Mouse (Mus musculus) forebrain, embryonic 16.5 days (tissue): ENCODE measurements around the gene Pakap. TPM values are rescaled to one million over a fixed set of nuclear protein-coding genes. Genes with fewer than 3 reads are reported as not detected.

Source experiments
- ATAC-seq: fragments of 200-750 bp; cut with Nextera tagmentation; 2 replicates; pipeline ENCODE4 v1.8.0; 2017; ENCODE audit warnings: mild to moderate bottlenecking, moderate library complexity
- H3K27ac ChIP-seq: fragments of 300-500 bp; sonication (generic); 2 replicates; pipeline ENCODE4 v1.5.1; 2014; ENCODE audit warnings: low read length, control low read depth
- H3K27me3 ChIP-seq: fragments of 300-500 bp; sonication (generic); replicated peaks from 2 replicates; pipeline ENCODE4 v1.6.1; 2014; ENCODE audit warnings: low read length; ENCODE audit not compliant: control insufficient read depth, insufficient read depth
- H3K36me3 ChIP-seq: fragments of 300-500 bp; sonication (generic); 2 replicates; pipeline ENCODE4 v1.6.1; 2014; ENCODE audit not compliant: control insufficient read depth, insufficient read depth
- H3K4me1 ChIP-seq: fragments of 300-500 bp; sonication (generic); replicated peaks from 2 replicates; pipeline ENCODE4 v1.6.1; 2014; ENCODE audit warnings: low read length; ENCODE audit not compliant: control insufficient read depth, insufficient read depth
- H3K4me2 ChIP-seq: fragments of 300-500 bp; sonication (generic); 2 replicates; pipeline ENCODE4 v1.6.1; 2014; ENCODE audit warnings: mild to moderate bottlenecking, low read length, control low read depth
- H3K4me3 ChIP-seq: fragments of 300-500 bp; sonication (generic); replicated peaks from 2 replicates; pipeline ENCODE4 v1.5.1; 2014; ENCODE audit warnings: mild to moderate bottlenecking, low read length, control low read depth
- H3K9ac ChIP-seq: fragments of 300-500 bp; sonication (generic); replicated peaks from 2 replicates; pipeline ENCODE4 v1.6.1; 2014; ENCODE audit warnings: low read depth, low read length, control low read depth
- H3K9me3 ChIP-seq: fragments of 300-500 bp; sonication (generic); 2 replicates; pipeline ENCODE4 v1.6.1; 2016; ENCODE audit warnings: low read length; ENCODE audit not compliant: control insufficient read depth
- WGBS: fragments of 180-500 bp; shearing (Covaris S2); extraction: QIAGEN DNeasy Blood & Tissue Kit; methylation state at CpG from one replicate; pipeline ENCODE4 v1.1.7; 2014; 5-methylcytosine and 5-hydroxymethylcytosine counted together
- polyA plus RNA-seq: library from polyadenylated mRNA; unstranded; fragments of >200 nt; fragmentation: Nextera tagmentation; extraction: Ambion mirVana; gene quantifications from 2 replicates; pipeline ENCODE4 v1.2.1, GENCODE M21; 2015

Gene Pakap
- 6.4 and 7.6 TPM in 2 replicates for polyA plus RNA-seq

DNA sequence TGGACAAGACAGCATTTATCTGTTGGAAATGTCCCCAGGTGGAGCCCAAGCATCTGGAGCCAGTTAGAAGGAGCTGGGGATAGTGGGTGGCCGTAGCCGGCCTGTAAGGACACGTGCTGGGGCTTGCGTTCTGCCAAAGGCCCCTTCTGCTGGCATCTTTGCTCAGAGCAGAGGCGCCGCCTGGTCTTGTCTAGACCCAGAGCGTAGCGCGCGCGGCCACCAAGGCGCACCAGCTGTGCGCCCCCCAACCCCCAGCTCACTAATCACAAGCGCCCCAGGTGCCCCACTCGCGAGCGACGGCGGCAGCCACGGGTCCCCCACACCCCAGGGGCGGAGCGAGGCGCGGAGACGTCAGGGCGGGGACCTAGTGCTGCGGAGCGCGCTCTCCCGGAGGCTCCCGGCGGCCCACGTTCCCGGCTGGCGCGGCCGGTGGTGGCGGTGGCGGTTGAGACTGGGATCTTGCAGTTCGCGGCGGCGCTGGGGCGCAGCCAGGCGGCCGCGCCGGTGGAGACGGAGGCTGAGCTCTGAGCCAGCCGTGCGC, at the start of gene Pakap:
Gene Pakap, plus strand, starts transcription at position 514 of the 541 bp plus-strand sequence.
- Histone ChIP-seq H3K27me3 (peaks cover 4% of the 10 kb centered on the region; the same call in 1 of the 2 replicates), H3K4me3 (peak within 1 kb of the TSS; percentile 66), H3K4me2 (peak within 1 kb of the TSS; percentile 88), H3K9ac (peak within 1 kb of the TSS; percentile 76), H3K4me1 (peaks cover 12% of the 10 kb centered on the region), H3K9me3 (no peaks in the 10 kb centered on the region), H3K36me3 (no peaks in the 10 kb centered on the region), H3K27ac (peak within 1 kb of the TSS; percentile 13; the same call in 1 of the 2 replicates)
- peak; percentile 94 for ATAC-seq
- under 1% methylated on average over 29 of the region's 51 CpGs for WGBS

DNA sequence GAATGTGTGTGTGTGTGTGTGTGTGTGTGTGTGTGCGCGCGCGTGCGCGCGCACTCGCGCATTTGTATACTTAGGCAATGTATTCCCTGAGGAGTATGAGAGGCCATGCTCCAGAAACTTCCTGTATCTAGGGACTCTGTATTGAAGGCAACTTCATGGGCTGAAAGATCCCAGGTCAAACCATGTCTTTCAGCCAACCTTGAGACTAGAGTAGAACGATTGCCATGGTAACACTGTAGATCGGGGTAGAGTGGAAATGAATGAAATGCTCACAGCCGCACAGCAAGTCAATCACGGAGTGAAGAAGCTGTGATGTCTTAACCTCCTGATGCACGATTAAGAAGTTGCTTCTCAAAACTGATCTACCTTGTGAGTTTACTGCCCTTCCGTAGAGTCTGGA, 44.5 kb upstream of the Pakap start:
- 94% methylated on average over 15 of the region's 15 CpGs for WGBS
- Histone ChIP-seq H3K27me3 (no peaks in the 10 kb centered on the region), H3K36me3 (no peaks in the 10 kb centered on the region), H3K27ac (no peak overlapping the region), H3K9ac (no peak overlapping the region), H3K4me1 (no peaks in the 10 kb centered on the region), H3K4me3 (no peak overlapping the region), H3K9me3 (no peaks in the 10 kb centered on the region), H3K4me2 (no peak overlapping the region)
- ATAC-seq, result no peak

DNA sequence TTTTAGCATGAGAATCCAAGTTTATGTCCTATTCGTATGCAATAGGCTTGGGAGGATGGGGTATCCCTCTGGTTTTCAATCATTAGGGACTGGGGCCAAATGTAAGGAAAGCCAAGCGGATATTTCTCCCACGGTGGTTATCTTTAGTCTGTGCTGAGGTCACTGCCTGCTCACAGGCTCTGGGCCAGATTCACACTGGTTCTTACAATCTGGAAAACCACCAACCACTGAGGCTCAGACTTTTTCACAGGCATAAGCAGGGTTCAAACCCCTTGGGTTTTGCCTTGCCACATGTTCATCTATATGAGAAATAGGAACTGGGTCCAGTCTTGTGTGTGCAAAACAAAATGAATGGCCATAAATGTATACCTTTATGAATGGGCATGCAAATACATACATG, 43.5 kb upstream of the Pakap start:
- H3K9me3 ChIP-seq, result no peaks in the 10 kb centered on the region
- H3K27ac ChIP-seq, result no peak overlapping the region
- WGBS, result 70% methylated on average over 3 of the region's 3 CpGs
- no peak for ATAC-seq
- H3K9ac ChIP-seq, result no peak overlapping the region
- H3K4me1 ChIP-seq, result no peaks in the 10 kb centered on the region
- H3K36me3 ChIP-seq, result no peaks in the 10 kb centered on the region
- H3K27me3 ChIP-seq, result no peaks in the 10 kb centered on the region
- H3K4me2 ChIP-seq, result no peak overlapping the region
- no peak overlapping the region for H3K4me3 ChIP-seq

DNA sequence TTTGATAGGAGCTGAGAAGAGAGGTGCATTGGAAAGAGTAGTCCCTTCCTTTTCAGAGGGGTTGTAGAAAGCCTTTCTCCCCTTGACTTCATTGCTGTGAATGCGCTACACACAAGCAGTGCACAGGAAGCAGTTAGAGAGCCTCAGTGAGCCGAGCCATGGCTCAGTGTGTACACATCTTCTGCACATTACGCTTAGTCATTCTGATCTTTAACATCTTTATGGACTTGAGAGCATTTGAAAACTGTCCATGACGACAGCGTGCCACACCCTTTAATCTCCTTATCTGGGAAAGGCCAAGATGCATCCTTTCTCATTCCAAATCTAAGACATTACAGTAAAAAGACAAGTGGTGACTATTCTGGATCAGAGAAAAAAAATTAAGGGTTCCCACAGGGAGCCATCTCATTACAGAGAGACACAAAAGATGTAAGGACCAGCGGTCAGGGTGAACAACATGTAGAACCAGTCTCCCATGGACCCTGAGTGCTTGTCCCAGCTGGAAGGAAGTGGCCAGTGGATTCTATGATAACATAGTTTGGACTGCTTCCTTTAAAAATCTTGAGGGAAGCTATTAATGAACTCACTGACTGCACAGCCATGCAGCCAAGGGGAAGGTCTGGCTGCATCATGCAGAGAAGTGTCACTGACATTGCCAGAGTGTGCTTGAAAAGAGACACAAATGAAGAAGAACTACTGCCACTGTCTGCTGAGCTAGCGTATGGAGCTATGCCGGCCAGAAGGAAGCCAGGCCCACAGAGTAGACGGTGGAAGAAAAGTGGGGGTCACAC, 42.6 kb upstream of the Pakap start:
- WGBS, result 86% methylated on average over 9 of the region's 9 CpGs
- Histone ChIP-seq H3K36me3 (no peaks in the 10 kb centered on the region), H3K4me2 (no peak overlapping the region), H3K4me3 (no peak overlapping the region), H3K9me3 (no peaks in the 10 kb centered on the region), H3K4me1 (no peaks in the 10 kb centered on the region), H3K9ac (no peak overlapping the region), H3K27me3 (no peaks in the 10 kb centered on the region), H3K27ac (no peak overlapping the region)
- ATAC-seq, result no peak

DNA sequence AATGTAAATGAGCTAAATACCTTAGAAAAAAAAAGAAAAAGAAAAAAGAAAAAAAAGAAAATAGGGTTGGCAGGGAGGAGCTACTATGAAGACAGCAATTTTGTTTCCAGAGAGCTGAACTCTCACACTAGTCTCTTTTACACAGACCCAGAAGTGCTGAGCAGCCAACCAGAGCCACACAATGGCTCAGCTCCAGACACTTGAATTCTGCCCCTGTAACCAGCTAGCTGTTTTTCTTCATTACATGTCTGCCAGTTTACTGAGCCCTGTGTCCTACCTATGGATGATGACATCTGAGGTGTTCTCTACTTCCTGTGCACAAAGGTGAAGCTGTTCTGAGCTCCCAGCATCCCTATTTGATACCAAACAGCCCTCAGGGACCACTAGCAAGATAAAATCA, 39.7 kb upstream of the Pakap start:
- H3K27ac ChIP-seq, result no peak overlapping the region
- H3K27me3 ChIP-seq, result no peaks in the 10 kb centered on the region
- no peaks in the 10 kb centered on the region for H3K4me1 ChIP-seq
- H3K9ac ChIP-seq, result no peak overlapping the region
- H3K9me3 ChIP-seq, result no peaks in the 10 kb centered on the region
- H3K4me3 ChIP-seq, result no peak overlapping the region
- ATAC-seq, result no peak
- H3K4me2 ChIP-seq, result no peak overlapping the region
- H3K36me3 ChIP-seq, result no peaks in the 10 kb centered on the region

DNA sequence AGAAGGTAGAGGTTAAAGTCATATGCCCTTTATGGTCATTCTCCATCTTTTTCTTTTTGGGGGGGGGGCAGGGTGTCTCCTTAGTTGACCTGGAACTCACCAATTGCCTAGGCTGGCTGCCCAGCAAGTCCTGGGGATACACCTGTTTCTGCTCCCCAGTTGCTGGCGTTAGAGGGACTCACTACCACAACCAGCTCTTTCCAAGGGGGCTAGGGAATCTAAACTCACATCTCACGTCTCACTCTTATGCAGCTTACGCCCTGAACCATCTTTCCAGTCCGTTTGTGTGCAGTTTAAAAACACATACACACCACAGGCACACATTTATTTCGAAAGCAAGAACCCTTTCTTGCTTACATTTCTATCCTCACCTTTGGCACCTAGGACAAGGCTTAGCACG, 34.3 kb upstream of the Pakap start:
- Histone ChIP-seq H3K4me2 (no peak overlapping the region), H3K9ac (no peak overlapping the region), H3K27ac (no peak overlapping the region), H3K4me1 (no peaks in the 10 kb centered on the region), H3K36me3 (no peaks in the 10 kb centered on the region), H3K9me3 (no peaks in the 10 kb centered on the region), H3K27me3 (no peaks in the 10 kb centered on the region), H3K4me3 (no peak overlapping the region)
- 84% methylated on average over 6 of the region's 6 CpGs for WGBS
- no peak for ATAC-seq

DNA sequence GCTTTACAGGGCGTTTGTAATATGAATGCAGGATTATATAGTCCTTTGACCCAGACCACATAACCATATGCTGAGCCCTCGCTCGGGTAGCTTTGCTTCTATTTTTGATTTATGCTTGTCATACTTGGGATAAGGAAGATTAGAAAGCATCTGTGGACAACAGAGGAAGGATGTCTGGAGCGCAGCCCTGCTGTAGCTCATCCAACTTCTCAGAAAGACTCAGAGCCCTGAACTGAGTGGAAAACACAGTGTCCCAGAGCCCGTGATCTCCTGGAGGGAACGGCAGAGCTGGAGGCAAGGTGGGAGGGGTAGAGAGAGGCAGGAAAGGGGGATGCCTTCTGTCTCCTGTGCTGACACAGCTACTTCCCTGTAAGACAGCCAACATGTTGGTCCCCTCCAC, 33.7 kb upstream of the Pakap start:
- no peak for ATAC-seq

DNA sequence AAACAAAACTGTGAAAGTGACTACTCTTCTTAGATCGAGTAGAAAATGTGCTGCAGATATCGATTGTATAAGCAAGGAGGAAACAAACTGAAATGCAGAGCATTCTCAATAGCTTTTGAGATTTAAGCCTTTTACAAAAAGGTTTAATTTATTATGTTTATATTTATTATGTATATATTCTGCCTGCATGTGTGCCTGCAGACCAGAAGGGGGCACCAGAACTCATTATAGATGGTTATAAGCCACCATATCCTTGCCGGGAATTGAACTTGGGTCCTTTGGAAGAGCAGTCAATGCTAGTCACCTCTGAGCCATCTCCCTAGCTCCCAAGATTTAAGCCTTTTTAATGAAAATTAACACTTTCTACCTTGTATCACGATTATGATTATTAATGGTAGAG, 32.9 kb upstream of the Pakap start:
- ATAC-seq, result no peak
- Histone ChIP-seq H3K27me3 (no peaks in the 10 kb centered on the region), H3K4me1 (no peaks in the 10 kb centered on the region), H3K27ac (no peak overlapping the region), H3K4me3 (no peak overlapping the region), H3K4me2 (no peak overlapping the region), H3K9me3 (no peaks in the 10 kb centered on the region), H3K36me3 (no peaks in the 10 kb centered on the region), H3K9ac (no peak overlapping the region)
- WGBS, result 93% methylated on average over 4 of the region's 4 CpGs

More for the DNA sequence above, 33.7 kb upstream of the Pakap start:
- H3K27me3 ChIP-seq, result no peaks in the 10 kb centered on the region
- H3K27ac ChIP-seq, result no peak overlapping the region
- H3K9ac ChIP-seq, result no peak overlapping the region
- no peak overlapping the region for H3K4me3 ChIP-seq
- H3K9me3 ChIP-seq, result no peaks in the 10 kb centered on the region
- H3K36me3 ChIP-seq, result no peaks in the 10 kb centered on the region
- H3K4me2 ChIP-seq, result no peak overlapping the region
- 80% methylated on average over 6 of the region's 6 CpGs for WGBS
- no peaks in the 10 kb centered on the region for H3K4me1 ChIP-seq

DNA sequence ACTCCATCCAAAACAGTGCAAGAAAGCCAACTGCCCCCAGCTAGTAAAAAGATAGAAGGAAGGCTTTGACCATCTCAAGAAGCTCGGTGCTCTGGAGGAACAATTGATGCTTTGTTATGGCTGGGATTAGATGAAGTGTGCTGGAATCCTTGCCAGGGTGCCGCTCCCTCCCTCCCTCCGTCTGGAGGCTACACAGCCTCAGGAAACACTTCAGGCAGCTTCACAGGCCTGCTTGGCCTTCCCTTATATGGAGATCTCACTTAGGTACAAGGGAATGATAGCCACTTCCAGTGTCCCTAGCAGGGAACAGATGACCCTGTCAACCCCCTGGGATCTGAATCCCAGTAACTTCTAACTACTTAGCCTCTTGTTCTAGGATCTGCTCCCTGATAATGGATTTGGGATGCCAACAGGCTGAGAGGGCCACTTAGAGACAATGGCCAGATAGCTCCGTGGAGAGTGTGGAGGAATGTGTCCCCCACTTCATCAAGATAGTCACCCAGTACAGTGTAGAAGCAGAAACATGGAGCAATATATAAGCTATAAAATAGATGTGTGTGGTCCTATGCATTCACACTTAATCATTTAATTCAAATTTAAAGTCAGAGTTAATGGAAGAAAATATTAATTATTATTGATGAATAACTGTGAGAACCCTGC, 29.8 kb upstream of the Pakap start:
- WGBS, result 8% methylated on average over 4 of the region's 4 CpGs
- Histone ChIP-seq H3K9me3 (no peaks in the 10 kb centered on the region), H3K36me3 (no peaks in the 10 kb centered on the region), H3K4me2 (no peak overlapping the region), H3K27ac (no peak overlapping the region), H3K9ac (no peak overlapping the region), H3K4me1 (no peaks in the 10 kb centered on the region), H3K4me3 (no peak overlapping the region), H3K27me3 (no peaks in the 10 kb centered on the region)
- ATAC-seq, result no peak
